Mouse (Mus musculus): ENCODE data around the gene Gm13287.
"Not testable (repeated sequence)": the region's sequence is repeated elsewhere in the genome, so short reads cannot be mapped to it uniquely, and the experiment has no call there.

The Gm13287 gene

DNA sequence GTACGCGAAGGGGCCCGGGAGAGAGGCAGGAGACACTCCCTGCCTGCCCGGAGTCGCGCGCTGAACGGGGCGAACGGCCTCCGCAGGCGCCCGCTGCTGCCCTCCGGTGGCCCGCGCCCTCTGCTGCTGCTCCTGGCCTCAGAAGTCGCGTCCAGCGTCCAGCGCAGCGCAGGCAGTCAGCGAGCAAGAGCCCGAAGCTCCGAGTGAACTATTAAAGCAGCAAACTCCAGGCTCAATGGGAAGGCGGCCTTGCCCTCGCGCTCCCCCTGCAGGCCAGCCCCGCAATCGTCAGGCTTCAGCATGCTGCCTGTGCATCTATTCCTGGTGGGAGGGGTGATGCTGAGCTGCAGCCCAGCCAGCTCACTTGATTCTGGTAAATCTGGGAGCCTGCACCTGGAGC is at the start of gene Gm13287:
TSS of gene Gm13287 (plus strand) at position 301 of the 400 bp plus-strand sequence.
- DNase-seq, result not testable (repeated sequence)

DNA sequence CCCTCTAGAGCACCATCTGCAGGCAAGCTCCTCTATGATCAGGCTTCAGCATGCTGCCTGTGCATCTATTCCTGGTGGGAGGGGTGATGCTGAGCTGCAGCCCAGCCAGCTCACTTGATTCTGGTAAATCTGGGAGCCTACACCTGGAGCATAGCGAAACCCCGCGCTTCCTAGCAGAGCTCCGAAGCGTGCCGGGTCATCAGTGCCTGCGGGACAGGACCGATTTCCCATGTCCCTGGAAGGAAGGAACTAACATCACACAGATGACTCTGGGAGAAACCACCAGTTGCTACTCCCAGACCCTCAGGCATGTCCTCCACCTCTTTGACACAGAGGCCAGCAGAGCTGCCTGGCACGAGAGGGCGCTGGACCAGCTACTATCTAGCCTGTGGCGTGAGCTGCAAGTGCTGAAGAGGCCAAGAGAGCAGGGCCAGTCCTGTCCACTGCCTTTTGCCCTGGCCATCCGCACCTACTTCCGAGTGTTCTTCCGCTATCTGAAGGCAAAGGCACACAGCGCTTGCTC is 48.2 kb upstream of the Gm13287 start, which contains the start of gene Gm13271:
TSS of gene Gm13271 (plus strand) at position 51 of the 523 bp plus-strand sequence.
- peak; percentile 80 for DNase-seq

DNA sequence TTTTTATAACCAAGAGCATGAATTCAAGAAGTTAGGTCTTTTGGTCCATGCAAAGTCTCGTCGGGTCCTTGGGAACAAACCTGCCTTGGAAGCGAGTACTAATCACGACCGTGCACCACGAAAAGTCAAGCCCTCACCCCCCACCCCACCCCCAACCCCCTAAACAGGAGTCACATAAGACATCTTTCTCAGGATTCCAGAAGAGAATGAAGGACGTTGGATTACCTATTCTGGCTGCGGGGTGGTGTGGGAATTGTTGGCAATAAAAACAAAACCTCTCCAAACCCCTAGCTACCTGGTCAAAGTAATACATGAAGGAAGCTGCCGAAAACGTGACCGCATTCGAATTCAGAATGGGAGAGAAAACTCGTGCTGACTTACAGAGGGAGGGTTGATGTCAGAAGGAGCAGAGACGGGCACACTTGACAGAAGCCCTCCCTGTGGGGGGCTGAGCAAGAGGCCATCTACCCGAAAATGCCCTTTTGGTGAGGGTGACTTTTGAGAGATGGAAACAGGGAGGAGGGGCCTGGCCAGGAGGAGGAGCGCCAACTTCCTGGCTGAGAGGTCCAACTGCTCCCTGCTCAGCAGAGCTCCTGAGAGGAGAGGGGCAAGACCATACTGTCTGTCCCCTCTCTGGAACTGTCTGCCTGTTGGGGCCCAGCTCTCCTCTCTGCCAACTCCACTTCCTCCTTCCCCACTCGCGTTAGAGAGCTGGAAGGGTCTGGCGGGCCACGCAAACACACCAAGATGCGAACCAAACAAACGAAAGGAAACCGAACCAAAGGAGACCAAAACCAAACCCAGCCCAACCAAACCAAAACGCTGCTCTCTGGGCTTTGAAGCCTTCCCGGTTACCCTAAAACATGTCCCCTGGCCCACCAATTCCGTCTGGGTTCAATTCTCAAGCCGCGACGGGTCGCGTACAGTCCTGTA is 46.2 kb upstream of the Gm13287 start:
- not testable (repeated sequence) for DNase-seq

DNA sequence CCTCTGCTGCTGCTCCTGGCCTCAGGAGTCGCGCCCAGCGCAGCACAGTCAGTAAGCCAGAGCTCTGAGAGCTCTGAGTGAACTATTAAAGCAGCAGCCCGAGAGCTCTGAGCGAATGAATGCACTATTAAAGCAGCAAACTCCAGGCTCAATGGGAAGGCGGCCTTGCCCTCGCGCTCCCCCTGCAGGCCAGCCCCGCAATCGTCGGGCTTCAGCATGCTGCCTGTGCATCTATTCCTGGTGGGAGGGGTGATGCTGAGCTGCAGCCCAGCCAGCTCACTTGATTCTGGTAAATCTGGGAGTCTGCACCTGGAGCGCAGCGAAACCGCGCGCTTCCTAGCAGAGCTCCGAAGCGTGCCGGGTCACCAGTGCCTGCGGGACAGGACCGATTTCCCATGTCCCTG is 45.4 kb upstream of the Gm13287 start:
- peak; percentile 97 for DNase-seq

DNA sequence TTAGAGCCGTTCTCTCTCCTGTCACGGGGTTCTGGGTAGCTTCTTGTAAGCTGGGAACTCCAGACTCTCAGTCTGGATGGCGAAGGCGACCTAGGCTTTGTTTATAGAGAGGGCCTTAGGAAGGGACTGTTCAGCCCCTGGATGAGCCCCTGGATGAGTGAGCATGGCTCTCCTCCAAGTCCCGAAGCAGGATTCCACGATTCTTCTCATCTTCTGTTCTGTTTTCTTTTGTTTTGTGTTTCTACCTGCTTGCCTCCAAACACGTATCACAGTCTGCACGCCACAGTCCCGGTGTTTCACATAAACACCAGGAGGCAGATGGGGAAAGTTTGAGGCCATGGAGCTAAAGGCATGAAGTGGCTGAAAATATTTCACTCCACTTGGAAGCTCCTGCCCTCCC is 44.3 kb upstream of the Gm13287 start:
- DNase-seq, result peak; percentile 30

DNA sequence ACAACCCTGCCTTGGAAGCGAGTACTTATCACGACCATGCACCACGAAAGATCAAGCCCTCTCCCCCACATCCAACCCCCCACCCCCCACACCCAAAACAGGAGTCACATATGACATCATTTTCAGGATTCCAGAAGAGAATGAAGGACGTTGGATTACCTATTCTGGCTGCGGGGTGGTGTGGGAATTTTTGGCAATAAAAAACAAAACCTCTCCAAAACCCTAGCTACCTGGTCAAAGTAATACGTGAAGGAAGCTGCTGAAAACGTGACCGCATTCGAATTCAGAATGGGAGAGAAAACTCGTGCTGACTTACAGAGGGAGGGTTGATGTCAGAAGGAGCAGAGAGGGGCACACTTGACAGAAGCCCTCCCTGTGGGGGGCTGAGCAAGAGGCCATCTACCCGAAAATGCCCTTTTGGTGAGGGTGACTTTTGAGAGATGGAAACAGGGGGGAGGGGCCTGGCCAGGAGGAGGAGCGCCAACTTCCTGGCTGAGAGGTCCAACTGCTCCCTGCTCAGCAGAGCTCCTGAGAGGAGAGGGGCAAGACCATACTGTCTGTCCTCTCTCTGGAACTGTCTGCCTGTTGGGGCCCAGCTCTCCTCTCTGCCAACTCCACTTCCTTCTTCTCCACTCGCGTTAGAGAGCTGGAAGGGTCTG is 43.3 kb upstream of the Gm13287 start, which contains the start of gene Gm13283:
TSS of gene Gm13283 (plus strand) at position 510 of the 659 bp plus-strand sequence.
- DNase-seq, result peak; percentile 64

DNA sequence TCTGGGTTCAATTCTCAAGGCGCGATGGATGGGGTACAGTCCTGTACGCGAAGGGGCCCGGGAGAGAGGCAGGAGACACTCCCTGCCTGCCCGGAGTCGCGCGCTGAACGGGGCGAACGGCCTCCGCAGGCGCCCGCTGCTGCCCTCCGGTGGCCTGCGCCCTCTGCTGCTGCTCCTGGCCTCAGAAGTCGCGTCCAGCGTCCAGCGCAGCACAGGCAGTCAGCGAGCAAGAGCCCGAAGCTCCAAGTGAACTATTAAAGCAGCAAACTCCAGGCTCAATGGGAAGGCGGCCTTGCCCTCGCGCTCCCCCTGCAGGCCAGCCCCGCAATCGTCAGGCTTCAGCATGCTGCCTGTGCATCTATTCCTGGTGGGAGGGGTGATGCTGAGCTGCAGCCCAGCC is 42.6 kb upstream of the Gm13287 start:
- peak; percentile 66 for DNase-seq

DNA sequence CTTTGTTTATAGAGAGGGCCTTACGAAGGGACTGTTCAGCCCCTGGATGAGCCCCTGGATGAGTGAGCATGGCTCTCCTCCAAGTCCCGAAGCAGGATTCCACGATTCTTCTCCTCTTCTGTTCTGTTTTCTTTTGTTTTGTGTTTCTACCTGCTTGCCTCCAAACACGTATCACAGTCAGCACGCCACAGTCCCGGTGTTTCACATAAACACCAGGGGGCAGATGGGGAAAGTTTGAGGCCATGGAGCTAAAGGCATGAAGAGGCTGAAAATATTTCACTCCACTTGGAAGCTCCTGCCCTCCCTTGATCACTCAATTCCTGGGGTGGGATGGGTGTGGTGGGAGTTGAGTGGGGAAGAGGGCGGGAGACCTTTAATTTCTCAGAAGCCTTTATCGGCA is 41.3 kb upstream of the Gm13287 start:
- DNase-seq, result peak; percentile 83

DNA sequence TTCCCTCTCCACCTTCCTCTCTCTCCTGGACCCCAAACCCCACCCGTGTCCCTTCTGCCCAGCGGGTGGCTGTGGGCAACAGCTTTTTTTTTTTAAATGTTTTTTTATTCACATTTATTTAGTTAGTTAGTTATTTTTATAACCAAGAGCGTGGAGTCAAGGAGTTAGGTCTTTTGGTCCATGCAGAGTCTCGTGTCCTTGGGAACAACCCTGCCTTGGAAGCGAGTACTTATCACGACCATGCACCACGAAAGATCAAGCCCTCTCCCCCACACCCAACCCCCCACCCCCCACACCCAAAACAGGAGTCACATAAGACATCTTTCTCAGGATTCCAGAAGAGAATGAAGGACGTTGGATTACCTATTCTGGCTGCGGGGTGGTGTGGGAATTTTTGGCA is 40.7 kb upstream of the Gm13287 start:
- peak; percentile 33 for DNase-seq

DNA sequence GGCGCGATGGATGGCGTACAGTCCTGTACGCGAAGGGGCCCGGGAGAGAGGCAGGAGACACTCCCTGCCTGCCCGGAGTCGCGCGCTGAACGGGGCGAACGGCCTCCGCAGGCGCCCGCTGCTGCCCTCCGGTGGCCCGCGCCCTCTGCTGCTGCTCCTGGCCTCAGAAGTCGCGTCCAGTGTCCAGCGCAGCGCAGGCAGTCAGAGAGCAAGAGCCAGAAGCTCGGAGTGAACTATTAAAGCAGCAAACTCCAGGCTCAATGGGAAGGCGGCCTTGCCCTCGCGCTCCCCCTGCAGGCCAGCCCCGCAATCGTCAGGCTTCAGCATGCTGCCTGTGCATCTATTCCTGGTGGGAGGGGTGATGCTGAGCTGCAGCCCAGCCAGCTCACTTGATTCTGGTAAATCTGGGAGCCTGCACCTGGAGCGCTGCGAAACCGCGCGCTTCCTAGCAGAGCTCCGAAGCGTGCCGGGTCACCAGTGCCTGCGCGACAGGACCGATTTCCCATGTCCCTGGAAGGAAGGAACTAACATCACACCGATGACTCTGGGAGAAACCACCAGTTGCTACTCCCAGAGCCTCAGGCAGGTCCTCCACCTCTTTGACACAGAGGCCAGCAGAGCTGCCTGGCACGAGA is 39.6 kb upstream of the Gm13287 start:
- peak; percentile 37 for DNase-seq

DNA sequence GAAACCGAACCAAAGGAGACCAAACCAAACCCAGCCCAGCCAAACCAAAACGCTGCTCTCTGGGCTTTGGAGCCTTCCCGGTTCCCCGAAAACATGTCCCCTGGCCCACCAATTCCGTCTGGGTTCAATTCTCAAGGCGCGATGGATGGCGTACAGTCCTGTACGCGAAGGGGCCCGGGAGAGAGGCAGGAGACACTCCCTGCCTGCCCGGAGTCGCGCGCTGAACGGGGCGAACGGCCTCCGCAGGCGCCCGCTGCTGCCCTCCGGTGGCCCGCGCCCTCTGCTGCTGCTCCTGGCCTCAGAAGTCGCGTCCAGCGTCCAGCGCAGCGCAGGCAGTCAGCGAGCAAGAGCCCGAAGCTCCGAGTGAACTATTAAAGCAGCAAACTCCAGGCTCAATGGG is 29.5 kb upstream of the Gm13287 start, which contains the start of gene Gm13290:
TSS of gene Gm13290 (plus strand) at position 301 of the 400 bp plus-strand sequence.
- not testable (repeated sequence) for DNase-seq

DNA sequence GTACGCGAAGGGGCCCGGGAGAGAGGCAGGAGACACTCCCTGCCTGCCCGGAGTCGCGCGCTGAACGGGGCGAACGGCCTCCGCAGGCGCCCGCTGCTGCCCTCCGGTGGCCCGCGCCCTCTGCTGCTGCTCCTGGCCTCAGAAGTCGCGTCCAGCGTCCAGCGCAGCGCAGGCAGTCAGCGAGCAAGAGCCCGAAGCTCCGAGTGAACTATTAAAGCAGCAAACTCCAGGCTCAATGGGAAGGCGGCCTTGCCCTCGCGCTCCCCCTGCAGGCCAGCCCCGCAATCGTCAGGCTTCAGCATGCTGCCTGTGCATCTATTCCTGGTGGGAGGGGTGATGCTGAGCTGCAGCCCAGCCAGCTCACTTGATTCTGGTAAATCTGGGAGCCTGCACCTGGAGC is 26.4 kb upstream of the Gm13287 start, which contains the start of gene Gm13289:
TSS of gene Gm13289 (plus strand) at position 301 of the 400 bp plus-strand sequence.
- not testable (repeated sequence) for DNase-seq

DNA sequence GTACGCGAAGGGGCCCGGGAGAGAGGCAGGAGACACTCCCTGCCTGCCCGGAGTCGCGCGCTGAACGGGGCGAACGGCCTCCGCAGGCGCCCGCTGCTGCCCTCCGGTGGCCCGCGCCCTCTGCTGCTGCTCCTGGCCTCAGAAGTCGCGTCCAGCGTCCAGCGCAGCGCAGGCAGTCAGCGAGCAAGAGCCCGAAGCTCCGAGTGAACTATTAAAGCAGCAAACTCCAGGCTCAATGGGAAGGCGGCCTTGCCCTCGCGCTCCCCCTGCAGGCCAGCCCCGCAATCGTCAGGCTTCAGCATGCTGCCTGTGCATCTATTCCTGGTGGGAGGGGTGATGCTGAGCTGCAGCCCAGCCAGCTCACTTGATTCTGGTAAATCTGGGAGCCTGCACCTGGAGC is 23.5 kb upstream of the Gm13287 start, which contains the start of gene Gm13272:
TSS of gene Gm13272 (plus strand) at position 301 of the 400 bp plus-strand sequence.
- not testable (repeated sequence) for DNase-seq

DNA sequence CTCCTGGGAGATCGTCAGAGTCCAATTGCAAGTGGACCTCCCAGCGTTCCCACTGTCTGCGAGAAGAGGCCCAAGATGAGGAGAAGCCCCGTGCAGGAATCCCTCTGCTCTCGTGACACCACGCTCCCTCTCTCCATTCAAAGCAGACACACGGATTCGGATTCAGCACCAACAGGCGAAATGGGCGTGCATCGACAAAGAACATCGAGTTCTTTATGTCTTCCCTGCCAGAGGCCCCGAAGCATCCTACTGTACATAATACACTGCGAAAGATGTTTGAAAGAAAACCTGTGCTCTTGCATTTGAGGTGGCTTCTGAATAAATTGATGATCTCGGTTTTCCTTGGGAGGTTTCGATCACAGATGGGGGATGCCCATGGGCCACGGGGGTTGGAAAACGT is 22.7 kb upstream of the Gm13287 start:
- DNase-seq, result not testable (repeated sequence)

DNA sequence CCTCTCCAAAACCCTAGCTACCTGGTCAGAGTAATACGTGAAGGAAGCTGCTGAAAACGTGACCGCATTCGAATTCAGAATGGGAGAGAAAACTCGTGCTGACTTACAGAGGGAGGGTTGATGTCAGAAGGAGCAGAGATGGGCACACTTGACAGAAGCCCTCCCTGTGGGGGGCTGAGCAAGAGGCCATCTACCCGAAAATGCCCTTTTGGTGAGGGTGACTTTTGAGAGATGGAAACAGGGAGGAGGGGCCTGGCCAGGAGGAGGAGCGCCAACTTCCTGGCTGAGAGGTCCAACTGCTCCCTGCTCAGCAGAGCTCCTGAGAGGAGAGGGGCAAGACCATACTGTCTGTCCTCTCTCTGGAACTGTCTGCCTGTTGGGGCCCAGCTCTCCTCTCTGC is 21.2 kb upstream of the Gm13287 start, which contains the start of gene Ifnz:
TSS of gene Ifnz (plus strand) at position 301 of the 400 bp plus-strand sequence.
- not testable (repeated sequence) for DNase-seq

DNA sequence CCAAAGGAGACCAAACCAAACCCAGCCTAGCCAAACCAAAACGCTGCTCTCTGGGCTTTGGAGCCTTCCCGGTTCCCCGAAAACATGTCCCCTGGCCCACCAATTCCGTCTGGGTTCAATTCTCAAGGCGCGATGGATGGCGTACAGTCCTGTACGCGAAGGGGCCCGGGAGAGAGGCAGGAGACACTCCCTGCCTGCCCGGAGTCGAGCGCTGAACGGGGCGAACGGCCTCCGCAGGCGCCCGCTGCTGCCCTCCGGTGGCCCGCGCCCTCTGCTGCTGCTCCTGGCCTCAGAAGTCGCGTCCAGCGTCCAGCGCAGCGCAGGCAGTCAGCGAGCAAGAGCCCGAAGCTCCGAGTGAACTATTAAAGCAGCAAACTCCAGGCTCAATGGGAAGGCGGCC is 20.7 kb upstream of the Gm13287 start:
- DNase-seq, result not testable (repeated sequence)

DNA sequence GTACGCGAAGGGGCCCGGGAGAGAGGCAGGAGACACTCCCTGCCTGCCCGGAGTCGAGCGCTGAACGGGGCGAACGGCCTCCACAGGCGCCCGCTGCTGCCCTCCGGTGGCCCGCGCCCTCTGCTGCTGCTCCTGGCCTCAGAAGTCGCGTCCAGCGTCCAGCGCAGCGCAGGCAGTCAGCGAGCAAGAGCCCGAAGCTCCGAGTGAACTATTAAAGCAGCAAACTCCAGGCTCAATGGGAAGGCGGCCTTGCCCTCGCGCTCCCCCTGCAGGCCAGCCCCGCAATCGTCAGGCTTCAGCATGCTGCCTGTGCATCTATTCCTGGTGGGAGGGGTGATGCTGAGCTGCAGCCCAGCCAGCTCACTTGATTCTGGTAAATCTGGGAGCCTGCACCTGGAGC is 17.6 kb upstream of the Gm13287 start, which contains the start of gene Gm13276:
TSS of gene Gm13276 (plus strand) at position 301 of the 400 bp plus-strand sequence.
- DNase-seq, result not testable (repeated sequence)

DNA sequence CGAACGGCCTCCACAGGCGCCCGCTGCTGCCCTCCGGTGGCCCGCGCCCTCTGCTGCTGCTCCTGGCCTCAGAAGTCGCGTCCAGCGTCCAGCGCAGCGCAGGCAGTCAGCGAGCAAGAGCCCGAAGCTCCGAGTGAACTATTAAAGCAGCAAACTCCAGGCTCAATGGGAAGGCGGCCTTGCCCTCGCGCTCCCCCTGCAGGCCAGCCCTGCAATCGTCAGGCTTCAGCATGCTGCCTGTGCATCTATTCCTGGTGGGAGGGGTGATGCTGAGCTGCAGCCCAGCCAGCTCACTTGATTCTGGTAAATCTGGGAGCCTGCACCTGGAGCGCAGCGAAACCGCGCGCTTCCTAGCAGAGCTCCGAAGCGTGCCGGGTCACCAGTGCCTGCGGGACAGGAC is 14.7 kb upstream of the Gm13287 start, which contains the start of gene Gm13277:
TSS of gene Gm13277 (plus strand) at position 231 of the 400 bp plus-strand sequence.
- peak; percentile 63 for DNase-seq

DNA sequence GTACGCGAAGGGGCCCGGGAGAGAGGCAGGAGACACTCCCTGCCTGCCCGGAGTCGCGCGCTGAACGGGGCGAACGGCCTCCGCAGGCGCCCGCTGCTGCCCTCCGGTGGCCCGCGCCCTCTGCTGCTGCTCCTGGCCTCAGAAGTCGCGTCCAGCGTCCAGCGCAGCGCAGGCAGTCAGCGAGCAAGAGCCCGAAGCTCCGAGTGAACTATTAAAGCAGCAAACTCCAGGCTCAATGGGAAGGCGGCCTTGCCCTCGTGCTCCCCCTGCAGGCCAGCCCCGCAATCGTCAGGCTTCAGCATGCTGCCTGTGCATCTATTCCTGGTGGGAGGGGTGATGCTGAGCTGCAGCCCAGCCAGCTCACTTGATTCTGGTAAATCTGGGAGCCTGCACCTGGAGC is 11.8 kb upstream of the Gm13287 start, which contains the start of gene Gm13278:
TSS of gene Gm13278 (plus strand) at position 301 of the 400 bp plus-strand sequence.
- not testable (repeated sequence) for DNase-seq

DNA sequence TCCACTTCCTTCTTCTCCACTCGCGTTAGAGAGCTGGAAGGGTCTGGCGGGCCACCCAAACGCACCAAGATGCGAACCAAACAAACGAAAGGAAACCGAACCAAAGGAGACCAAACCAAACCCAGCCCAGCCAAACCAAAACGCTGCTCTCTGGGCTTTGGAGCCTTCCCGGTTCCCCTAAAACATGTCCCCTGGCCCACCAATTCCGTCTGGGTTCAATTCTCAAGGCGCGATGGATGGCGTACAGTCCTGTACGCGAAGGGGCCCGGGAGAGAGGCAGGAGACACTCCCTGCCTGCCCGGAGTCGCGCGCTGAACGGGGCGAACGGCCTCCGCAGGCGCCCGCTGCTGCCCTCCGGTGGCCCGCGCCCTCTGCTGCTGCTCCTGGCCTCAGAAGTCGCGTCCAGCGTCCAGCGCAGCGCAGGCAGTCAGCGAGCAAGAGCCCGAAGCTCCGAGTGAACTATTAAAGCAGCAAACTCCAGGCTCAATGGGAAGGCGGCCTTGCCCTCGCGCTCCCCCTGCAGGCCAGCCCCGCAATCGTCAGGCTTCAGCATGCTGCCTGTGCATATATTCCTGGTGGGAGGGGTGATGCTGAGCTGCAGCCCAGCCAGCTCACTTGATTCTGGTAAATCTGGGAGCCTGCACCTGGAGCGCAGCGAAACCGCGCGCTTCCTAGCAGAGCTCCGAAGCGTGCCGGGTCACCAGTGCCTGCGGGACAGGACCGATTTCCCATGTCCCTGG is 8.9 kb upstream of the Gm13287 start, which contains the start of gene Gm13275:
TSS of gene Gm13275 (plus strand) at position 552 of the 740 bp plus-strand sequence.
- DNase-seq, result peak; percentile 85

DNA sequence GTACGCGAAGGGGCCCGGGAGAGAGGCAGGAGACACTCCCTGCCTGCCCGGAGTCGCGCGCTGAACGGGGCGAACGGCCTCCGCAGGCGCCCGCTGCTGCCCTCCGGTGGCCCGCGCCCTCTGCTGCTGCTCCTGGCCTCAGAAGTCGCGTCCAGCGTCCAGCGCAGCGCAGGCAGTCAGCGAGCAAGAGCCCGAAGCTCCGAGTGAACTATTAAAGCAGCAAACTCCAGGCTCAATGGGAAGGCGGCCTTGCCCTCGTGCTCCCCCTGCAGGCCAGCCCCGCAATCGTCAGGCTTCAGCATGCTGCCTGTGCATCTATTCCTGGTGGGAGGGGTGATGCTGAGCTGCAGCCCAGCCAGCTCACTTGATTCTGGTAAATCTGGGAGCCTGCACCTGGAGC is 6.0 kb upstream of the Gm13287 start, which contains the start of gene Gm13279:
TSS of gene Gm13279 (plus strand) at position 301 of the 400 bp plus-strand sequence.
- not testable (repeated sequence) for DNase-seq
